Mouse (Mus musculus): ENCODE data around the gene Inf2. TPM values are rescaled to one million over a fixed set of nuclear protein-coding genes. Genes with fewer than 3 reads are reported as not detected.

Gene Inf2
- polyA plus RNA-seq, 1 experiment from 2014 or later = 5.3 TPM

GRCm38 (mm10) chr12:112644855-112645506 lies 56.4 kb downstream of the Inf2 start:
- Histone ChIP-seq H3K9ac (replicated peaks; ENCODE audit: low read length) (peak overlapping the region; percentile 82), H3K27me3 (ENCODE audit: insufficient read depth, low read length) (no peaks in the 10 kb centered on the region), H3K27ac (ENCODE audit: low read length) (peak overlapping the region; percentile 90), H3K4me1 (ENCODE audit: insufficient read depth, low read length) (peaks cover 20% of the 10 kb centered on the region), H3K9me3 (ENCODE audit: low read length) (no peaks in the 10 kb centered on the region), H3K4me3 (ENCODE audit: low read length) (peak overlapping the region; percentile 62), H3K4me2 (replicated peaks; ENCODE audit: low read depth, low read length) (peak overlapping the region; percentile 81), H3K36me3 (ENCODE audit: insufficient read depth, low read length) (peaks cover 29% of the 10 kb centered on the region)
- ATAC-seq (ENCODE audit: low FRiP score, low TSS enrichment) = peak; percentile 32
- WGBS = under 1% methylated on average over 75 of the region's 75 CpGs

GRCm38 (mm10) chr12:112646139-112646538 lies 57.6 kb downstream of the Inf2 start:
- peak overlapping the region; percentile 82 for H3K9ac ChIP-seq (replicated peaks; ENCODE audit: low read length)
- no peaks in the 10 kb centered on the region for H3K27me3 ChIP-seq (ENCODE audit: insufficient read depth, low read length)
- peaks cover 36% of the 10 kb centered on the region for H3K36me3 ChIP-seq (ENCODE audit: insufficient read depth, low read length)
- no peaks in the 10 kb centered on the region for H3K9me3 ChIP-seq (ENCODE audit: low read length)
- peaks cover 20% of the 10 kb centered on the region for H3K4me1 ChIP-seq (ENCODE audit: insufficient read depth, low read length)
- H3K4me2 ChIP-seq (replicated peaks; ENCODE audit: low read depth, low read length) = peak overlapping the region; percentile 81
- H3K27ac ChIP-seq (ENCODE audit: low read length) = no peak overlapping the region
- no peak for ATAC-seq (ENCODE audit: low FRiP score, low TSS enrichment)
- WGBS = 32% methylated on average over 6 of the region's 6 CpGs
- peak overlapping the region; percentile 62 for H3K4me3 ChIP-seq (ENCODE audit: low read length)

- peaks cover 20% of the 10 kb centered on the region for H3K4me1 ChIP-seq (ENCODE audit: insufficient read depth, low read length)
- H3K27ac ChIP-seq (ENCODE audit: low read length) = no peak overlapping the region
- H3K9ac ChIP-seq (replicated peaks; ENCODE audit: low read length) = no peak overlapping the region
- H3K36me3 ChIP-seq (ENCODE audit: insufficient read depth, low read length) = peaks cover 49% of the 10 kb centered on the region
- 94% methylated on average over 5 of the region's 5 CpGs for WGBS
- ATAC-seq (ENCODE audit: low FRiP score, low TSS enrichment) = no peak
- H3K27me3 ChIP-seq (ENCODE audit: insufficient read depth, low read length) = no peaks in the 10 kb centered on the region
- no peaks in the 10 kb centered on the region for H3K9me3 ChIP-seq (ENCODE audit: low read length)
- no peak overlapping the region for H3K4me2 ChIP-seq (replicated peaks; ENCODE audit: low read depth, low read length)
- H3K4me3 ChIP-seq (ENCODE audit: low read length) = no peak overlapping the region
Observed at GRCm38 (mm10) chr12:112648081-112648480, 59.5 kb downstream of the Inf2 start.

- 70% methylated on average over 5 of the region's 5 CpGs for WGBS
- Histone ChIP-seq H3K4me1 (ENCODE audit: insufficient read depth, low read length) (peaks cover 13% of the 10 kb centered on the region; the same call in 1 of the 2 replicates), H3K9ac (replicated peaks; ENCODE audit: low read length) (no peak overlapping the region), H3K27me3 (ENCODE audit: insufficient read depth, low read length) (no peaks in the 10 kb centered on the region), H3K36me3 (ENCODE audit: insufficient read depth, low read length) (peaks cover 84% of the 10 kb centered on the region), H3K9me3 (ENCODE audit: low read length) (no peaks in the 10 kb centered on the region), H3K4me2 (replicated peaks; ENCODE audit: low read depth, low read length) (no peak overlapping the region), H3K4me3 (ENCODE audit: low read length) (no peak overlapping the region), H3K27ac (ENCODE audit: low read length) (no peak overlapping the region)
- ATAC-seq (ENCODE audit: low FRiP score, low TSS enrichment) = no peak
Observed at GRCm38 (mm10) chr12:112651778-112652439, 63.3 kb downstream of the Inf2 start.

- peak; percentile 58 for ATAC-seq (ENCODE audit: low FRiP score, low TSS enrichment)
- WGBS = 37% methylated on average over 7 of the region's 7 CpGs
- H3K4me1 ChIP-seq (ENCODE audit: insufficient read depth, low read length) = peaks cover 13% of the 10 kb centered on the region; the same call in 1 of the 2 replicates
- H3K4me3 ChIP-seq (ENCODE audit: low read length) = no peak overlapping the region
- H3K4me2 ChIP-seq (replicated peaks; ENCODE audit: low read depth, low read length) = no peak overlapping the region
- H3K27me3 ChIP-seq (ENCODE audit: insufficient read depth, low read length) = no peaks in the 10 kb centered on the region
- no peak overlapping the region for H3K9ac ChIP-seq (replicated peaks; ENCODE audit: low read length)
- H3K9me3 ChIP-seq (ENCODE audit: low read length) = no peaks in the 10 kb centered on the region
- H3K27ac ChIP-seq (ENCODE audit: low read length) = no peak overlapping the region
- peaks cover 84% of the 10 kb centered on the region for H3K36me3 ChIP-seq (ENCODE audit: insufficient read depth, low read length)
Observed at GRCm38 (mm10) chr12:112653157-112653824, 64.7 kb downstream of the Inf2 start.

- no peak overlapping the region for H3K4me2 ChIP-seq (replicated peaks; ENCODE audit: low read depth, low read length)
- H3K9me3 ChIP-seq (ENCODE audit: low read length) = no peaks in the 10 kb centered on the region
- peaks cover 13% of the 10 kb centered on the region; the same call in 1 of the 2 replicates for H3K4me1 ChIP-seq (ENCODE audit: insufficient read depth, low read length)
- peaks cover 84% of the 10 kb centered on the region for H3K36me3 ChIP-seq (ENCODE audit: insufficient read depth, low read length)
- H3K4me3 ChIP-seq (ENCODE audit: low read length) = no peak overlapping the region
- H3K27me3 ChIP-seq (ENCODE audit: insufficient read depth, low read length) = no peaks in the 10 kb centered on the region
- H3K9ac ChIP-seq (replicated peaks; ENCODE audit: low read length) = no peak overlapping the region
- ATAC-seq (ENCODE audit: low FRiP score, low TSS enrichment) = no peak
- H3K27ac ChIP-seq (ENCODE audit: low read length) = peak overlapping the region; percentile 39; the same call in 1 of the 2 replicates
- WGBS = 77% methylated on average over 5 of the region's 5 CpGs
Observed at GRCm38 (mm10) chr12:112654076-112654475, 65.5 kb downstream of the Inf2 start.

GRCm38 (mm10) chr12:112658619-112659018 lies 70.0 kb downstream of the Inf2 start:
- Histone ChIP-seq H3K36me3 (ENCODE audit: insufficient read depth, low read length) (peaks cover 79% of the 10 kb centered on the region), H3K9me3 (ENCODE audit: low read length) (no peaks in the 10 kb centered on the region), H3K9ac (replicated peaks; ENCODE audit: low read length) (no peak overlapping the region), H3K4me1 (ENCODE audit: insufficient read depth, low read length) (peaks cover 40% of the 10 kb centered on the region), H3K27me3 (ENCODE audit: insufficient read depth, low read length) (no peaks in the 10 kb centered on the region), H3K27ac (ENCODE audit: low read length) (no peak overlapping the region), H3K4me2 (replicated peaks; ENCODE audit: low read depth, low read length) (no peak overlapping the region), H3K4me3 (ENCODE audit: low read length) (no peak overlapping the region)
- no peak for ATAC-seq (ENCODE audit: low FRiP score, low TSS enrichment)
- WGBS = 94% methylated on average over 7 of the region's 7 CpGs

GRCm38 (mm10) chr12:112659109-112659508 lies 70.5 kb downstream of the Inf2 start:
- 90% methylated on average over 6 of the region's 6 CpGs for WGBS
- no peak for ATAC-seq (ENCODE audit: low FRiP score, low TSS enrichment)
- Histone ChIP-seq H3K4me1 (ENCODE audit: insufficient read depth, low read length) (peaks cover 40% of the 10 kb centered on the region), H3K9ac (replicated peaks; ENCODE audit: low read length) (no peak overlapping the region), H3K4me3 (ENCODE audit: low read length) (no peak overlapping the region), H3K9me3 (ENCODE audit: low read length) (no peaks in the 10 kb centered on the region), H3K27ac (ENCODE audit: low read length) (no peak overlapping the region), H3K27me3 (ENCODE audit: insufficient read depth, low read length) (no peaks in the 10 kb centered on the region), H3K4me2 (replicated peaks; ENCODE audit: low read depth, low read length) (no peak overlapping the region), H3K36me3 (ENCODE audit: insufficient read depth, low read length) (peaks cover 76% of the 10 kb centered on the region)

GRCm38 (mm10) chr12:112660576-112661326 lies 72.2 kb downstream of the Inf2 start:
- peaks cover 50% of the 10 kb centered on the region for H3K4me1 ChIP-seq (ENCODE audit: insufficient read depth, low read length)
- peak overlapping the region; percentile 83 for H3K27ac ChIP-seq (ENCODE audit: low read length)
- no peaks in the 10 kb centered on the region for H3K27me3 ChIP-seq (ENCODE audit: insufficient read depth, low read length)
- peaks cover 61% of the 10 kb centered on the region for H3K36me3 ChIP-seq (ENCODE audit: insufficient read depth, low read length)
- H3K9me3 ChIP-seq (ENCODE audit: low read length) = no peaks in the 10 kb centered on the region
- H3K4me2 ChIP-seq (replicated peaks; ENCODE audit: low read depth, low read length) = peak overlapping the region; percentile 10
- H3K9ac ChIP-seq (replicated peaks; ENCODE audit: low read length) = peak overlapping the region; percentile 42
- H3K4me3 ChIP-seq (ENCODE audit: low read length) = no peak overlapping the region
- ATAC-seq (ENCODE audit: low FRiP score, low TSS enrichment) = peak; percentile 80
- WGBS = 24% methylated on average over 5 of the region's 5 CpGs
